Mouse (Mus musculus): ENCODE measurements at regions not wholly inside any gene's neighbourhood (a gene's known extent, or its start where the extent isn't known, plus 50 kb on each side); places are given as distances from the start of the nearest gene placed in this dataset.

GRCm38 (mm10) chr12:77678040-77678439, 440.1 kb downstream of the Fut8 start:
- TF ChIP-seq CTCF (conservative IDR thresholded peaks at IDR 0.05; ENCODE audit: low read length) (no peak), NANOG (IDR thresholded peaks at IDR 0.05; ENCODE audit: borderline replicate concordance, low read length) (no peak), POU5F1 (IDR thresholded peaks at IDR 0.05; ENCODE audit: borderline replicate concordance, low read length) (no peak)

All from E14TG2a.4 (cell line).